Mouse (Mus musculus) leukemia stem cell, adult 10-12 weeks (primary cell): ENCODE results near the gene Casr. TPM values are rescaled to one million over a fixed set of nuclear protein-coding genes. Genes with fewer than 3 reads are reported as not detected.

Experiments used
- polyA plus RNA-seq: library from polyadenylated mRNA; stranded (reverse); fragments of >175 nt; gene quantifications from 2 replicates; pipeline ENCODE4 v1.2.3, GENCODE M21; 2012; ENCODE audit warnings: low replicate concordance

Gene Casr
- polyA plus RNA-seq = not detected in 2 replicates

GRCm38 (mm10) chr16:36561386-36562338, at the start of gene Casr:
Casr (minus strand) TSS chr16:36562141.

DNA sequence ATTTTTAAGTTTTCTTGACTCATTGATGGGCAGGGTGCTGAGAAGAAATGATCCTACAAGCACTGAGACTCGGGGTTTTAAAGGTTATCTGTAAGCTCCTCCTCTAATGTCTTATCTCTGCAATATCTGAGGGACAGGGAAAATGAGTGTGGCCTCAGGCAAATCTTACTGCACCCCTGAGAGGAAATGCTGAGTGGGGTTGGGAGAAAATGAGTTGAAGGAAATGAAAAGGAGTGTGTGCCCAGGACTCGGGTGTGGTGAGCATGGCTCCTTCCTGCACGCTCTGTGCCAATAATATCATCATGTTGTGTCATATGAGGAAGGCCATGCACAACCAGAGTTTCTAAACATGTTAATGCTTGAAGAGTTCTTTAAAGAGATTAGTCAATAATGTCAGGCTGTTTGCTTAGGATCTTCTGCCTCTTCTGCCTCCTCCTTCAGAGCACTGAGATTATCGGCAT, 106.6 kb downstream of the Casr start, which contains the start of gene Stfa3:
Stfa3 (minus strand) TSS at position 51 of the 461 bp plus-strand sequence.

Other genes starting within 250 kb of the Casr start
- gene BC117090, start 227.8 kb downstream of the Casr start, polyA plus RNA-seq = not detected in 2 replicates
- gene BC100530, start 194.4 kb downstream of the Casr start, polyA plus RNA-seq = not detected in 2 replicates
- not detected in 2 replicates for gene Stfa2, start 153.7 kb downstream of the Casr start, polyA plus RNA-seq
- not detected in 2 replicates for gene Stfa3, start 106.7 kb downstream of the Casr start, polyA plus RNA-seq
- 0.07 and 0.98 TPM in 2 replicates for gene Cd86, start 103.9 kb upstream of the Casr start, polyA plus RNA-seq
- 1.3 and 2.7 TPM in 2 replicates for gene Ildr1, start 131.8 kb upstream of the Casr start, polyA plus RNA-seq
- gene Slc15a2, start 222.8 kb upstream of the Casr start, polyA plus RNA-seq = 0.16 and 0.38 TPM in 2 replicates